Mouse (Mus musculus) small intestine, adult 2 months (tissue): Measurements from ENCODE around the gene Mbtps2. TPM values are rescaled to one million over a fixed set of nuclear protein-coding genes. Genes with fewer than 3 reads are reported as not detected.

Source experiments
- H3K27ac ChIP-seq: fragments of 200-500 bp; 2 replicates; pipeline ENCODE4 v1.5.1; 2012; ENCODE audit warnings: low read depth, low read length, control low read depth, inconsistent platforms; ENCODE audit not compliant: insufficient read depth
- H3K27me3 ChIP-seq: fragments of 200-500 bp; 2 replicates; pipeline ENCODE4 v1.6.1; 2012; ENCODE audit warnings: mild to moderate bottlenecking, moderate library complexity, low read length, inconsistent platforms; ENCODE audit not compliant: control insufficient read depth, insufficient read depth
- H3K36me3 ChIP-seq: fragments of 200-500 bp; 2 replicates; pipeline ENCODE4 v1.6.1; 2012; ENCODE audit warnings: mild to moderate bottlenecking, low read length, control low read depth, inconsistent platforms; ENCODE audit not compliant: control insufficient read depth, insufficient read depth
- H3K4me1 ChIP-seq: fragments of 200-500 bp; 2 replicates; pipeline ENCODE4 v1.6.1; 2012; ENCODE audit warnings: low read length, inconsistent platforms, mixed read lengths; ENCODE audit not compliant: control insufficient read depth, insufficient read depth, insufficient read length
- H3K4me3 ChIP-seq: fragments of 200-500 bp; 2 replicates; pipeline ENCODE4 v1.5.1; 2012; ENCODE audit warnings: low read depth, mild to moderate bottlenecking, control low read depth, inconsistent platforms, low read length, moderate library complexity
- CTCF ChIP-seq: fragments of 200-500 bp; IDR thresholded peaks from 2 replicates; pipeline ENCODE4 v1.5.1; 2012; ENCODE audit warnings: low read depth, mild to moderate bottlenecking, control low read depth, inconsistent platforms, low read length, moderate library complexity, mixed read lengths; ENCODE audit not compliant: insufficient replicate concordance, insufficient read length; ENCODE audit errors: extremely low read depth
- POLR2A ChIP-seq: fragments of 200-500 bp; IDR thresholded peaks from 2 replicates; pipeline ENCODE4 v1.6.1; 2012; ENCODE audit warnings: low read depth, mild to moderate bottlenecking, control low read depth, inconsistent platforms, low read length, moderate library complexity
- WGBS: fragments of 180-500 bp; shearing (Covaris S2); methylation state at CpG from one replicate; pipeline ENCODE4 v1.1.7; 2018; 5-methylcytosine and 5-hydroxymethylcytosine counted together
- polyA plus RNA-seq: library from polyadenylated mRNA; depleted of rRNA; stranded (reverse); fragments of >200 nt; gene quantifications from 2 replicates; pipeline ENCODE4 v1.2.3, GENCODE M21; 2012

The Mbtps2 gene
- polyA plus RNA-seq, 1 experiment = 3.8 TPM

- H3K4me1 ChIP-seq = no peaks in the 10 kb centered on the region
- H3K36me3 ChIP-seq = peaks cover 4% of the 10 kb centered on the region
- TF ChIP-seq CTCF = no peak
- H3K27ac ChIP-seq = no peak overlapping the region
- H3K27me3 ChIP-seq = no peaks in the 10 kb centered on the region
- WGBS = 72% methylated on average over 5 of the region's 5 CpGs
- no peak overlapping the region for H3K4me3 ChIP-seq
These were observed 11.5 kb downstream of the Mbtps2 start for GRCm38 (mm10) chrX:157587001-157587400.

- H3K4me1 ChIP-seq = no peaks in the 10 kb centered on the region
- no peaks in the 10 kb centered on the region for H3K27me3 ChIP-seq
- peaks cover 4% of the 10 kb centered on the region for H3K36me3 ChIP-seq
- H3K4me3 ChIP-seq = no peak overlapping the region
- no peak overlapping the region for H3K27ac ChIP-seq
- TF ChIP-seq CTCF (no peak), POLR2A (no peak)
These were observed 12.1 kb downstream of the Mbtps2 start for GRCm38 (mm10) chrX:157586397-157586796.

GRCm38 (mm10) chrX:157579108-157579614 is 19.4 kb downstream of the Mbtps2 start:
- Histone ChIP-seq H3K27me3 (no peaks in the 10 kb centered on the region), H3K4me1 (no peaks in the 10 kb centered on the region), H3K27ac (no peak overlapping the region), H3K36me3 (peaks cover 3% of the 10 kb centered on the region; the same call in 1 of the 2 replicates), H3K4me3 (no peak overlapping the region)
- TF ChIP-seq CTCF = no peak
- 83% methylated on average over 6 of the region's 6 CpGs for WGBS

GRCm38 (mm10) chrX:157574683-157575082 is 23.8 kb downstream of the Mbtps2 start:
- TF ChIP-seq CTCF = no peak
- TF ChIP-seq POLR2A = no peak
- Histone ChIP-seq H3K4me1 (no peaks in the 10 kb centered on the region), H3K36me3 (no peaks in the 10 kb centered on the region), H3K27me3 (no peaks in the 10 kb centered on the region), H3K4me3 (no peak overlapping the region), H3K27ac (no peak overlapping the region)
- WGBS = 49% methylated on average over 2 of the region's 2 CpGs

GRCm38 (mm10) chrX:157568840-157569239 is 29.7 kb downstream of the Mbtps2 start, which contains the start of gene Yy2:
Gene Yy2 (minus strand): TSS chrX:157568985.
- no peak for TF ChIP-seq POLR2A
- no peak for TF ChIP-seq CTCF
- Histone ChIP-seq H3K27me3 (no peaks in the 10 kb centered on the region), H3K27ac (no peak within 1 kb of the TSS), H3K4me1 (no peaks in the 10 kb centered on the region), H3K36me3 (peaks cover 8% of the 10 kb centered on the region), H3K4me3 (no peak within 1 kb of the TSS)
- WGBS = 89% methylated on average over 26 of the region's 26 CpGs

- 77% methylated on average over 10 of the region's 10 CpGs for WGBS
- Histone ChIP-seq H3K4me3 (no peak overlapping the region), H3K27ac (no peak overlapping the region), H3K4me1 (no peaks in the 10 kb centered on the region), H3K36me3 (peaks cover 7% of the 10 kb centered on the region), H3K27me3 (no peaks in the 10 kb centered on the region)
- no peak for TF ChIP-seq POLR2A
- TF ChIP-seq CTCF = peak; percentile 29; the same call in 1 of the 2 replicates
These were observed 34.7 kb downstream of the Mbtps2 start for GRCm38 (mm10) chrX:157563794-157564193.

GRCm38 (mm10) chrX:157547082-157547481 is 51.4 kb downstream of the Mbtps2 start:
- TF ChIP-seq CTCF (no peak), POLR2A (no peak)
- WGBS = 37% methylated on average over 3 of the region's 3 CpGs
- Histone ChIP-seq H3K27me3 (no peaks in the 10 kb centered on the region), H3K4me1 (no peaks in the 10 kb centered on the region), H3K27ac (no peak overlapping the region), H3K4me3 (no peak overlapping the region), H3K36me3 (no peaks in the 10 kb centered on the region)
